Mouse (Mus musculus) liver, embryonic 14.5 days (tissue): ENCODE measurements at regions not wholly inside any gene's neighbourhood (a gene's known extent, or its start where the extent isn't known, plus 50 kb on each side); places are given as distances from the start of the nearest gene placed in this dataset.

Source experiments
- CTCF ChIP-seq: IDR thresholded peaks from 2 replicates; pipeline ENCODE4 v1.5.1; 2016; ENCODE audit warnings: antibody characterized with exemption, low read depth, control low read depth
- EP300 ChIP-seq: IDR thresholded peaks from 2 replicates; pipeline ENCODE4 v1.6.1; 2016; ENCODE audit warnings: antibody characterized with exemption, low read depth

- TF ChIP-seq CTCF (no peak), EP300 (no peak)
These were observed 475.8 kb downstream of the Galc start for GRCm38 (mm10) chr12:97783476-97783875.
